Mouse (Mus musculus): ENCODE results near the gene Mrpl1. TPM values are rescaled to one million over a fixed set of nuclear protein-coding genes. Genes with fewer than 3 reads are reported as not detected.

The Mrpl1 gene
- polyA plus RNA-seq, 1 experiment, result 7.5 TPM

GRCm38 (mm10) chr5:96200269-96200668 is 9.0 kb upstream of the Mrpl1 start:
- Histone ChIP-seq H3K4me2 (ENCODE audit: low read depth) (no peak overlapping the region), H3K36me3 (ENCODE audit: control insufficient read depth, insufficient read depth) (no peaks in the 10 kb centered on the region), H3ac (ENCODE audit: control insufficient read depth, insufficient read length) (no peak overlapping the region), H3K79me2 (ENCODE audit: control insufficient read depth, insufficient read depth) (no peaks in the 10 kb centered on the region), H3K4me3 (no peak overlapping the region), H3K27me3 (ENCODE audit: control insufficient read depth, insufficient read depth, insufficient read length) (no peaks in the 10 kb centered on the region)
- TF ChIP-seq USF1 (IDR thresholded peaks at IDR 0.05; ENCODE audit: low read depth) (no peak), MYOD1 (IDR thresholded peaks at IDR 0.05; ENCODE audit: control insufficient read depth in 1 of 3, insufficient read length in 2 of 3, low read depth in 2 of 3) (no peak), TCF12 (IDR thresholded peaks at IDR 0.05; ENCODE audit: insufficient read depth, poor library complexity, severe bottlenecking) (no peak), CEBPB (IDR thresholded peaks at IDR 0.05; ENCODE audit: insufficient read depth, poor library complexity, severe bottlenecking) (no peak), MAX (IDR thresholded peaks at IDR 0.05; ENCODE audit: low read depth) (no peak), POLR2AphosphoS2 (IDR thresholded peaks at IDR 0.05; ENCODE audit: insufficient read length, low read depth) (no peak), POLR2A (IDR thresholded peaks at IDR 0.05; ENCODE audit: insufficient read length, low read depth) (no peak), TCF3 (IDR thresholded peaks at IDR 0.05; ENCODE audit: insufficient read length, low read depth) (no peak), E2F4 (IDR thresholded peaks at IDR 0.05; ENCODE audit: insufficient read depth) (no peak), MYOG (IDR thresholded peaks at IDR 0.05; ENCODE audit: control insufficient read depth in 1 of 3, insufficient read depth in 1 of 3, insufficient read length in 2 of 3, low read depth in 2 of 3) (no peak), REST (IDR thresholded peaks at IDR 0.05; ENCODE audit: insufficient read depth, insufficient read length) (no peak), SRF (IDR thresholded peaks at IDR 0.05; ENCODE audit: control insufficient read depth, insufficient read length, low read depth) (no peak)

- H3K4me2 ChIP-seq (ENCODE audit: low read depth), result no peak overlapping the region
- TF ChIP-seq REST (IDR thresholded peaks at IDR 0.05; ENCODE audit: insufficient read depth, insufficient read length), result no peak
- TF ChIP-seq POLR2A (IDR thresholded peaks at IDR 0.05; ENCODE audit: insufficient read length, low read depth), result no peak
- no peak for TF ChIP-seq MYOD1 (IDR thresholded peaks at IDR 0.05; ENCODE audit: control insufficient read depth in 1 of 3, insufficient read length in 2 of 3, low read depth in 2 of 3)
- no peak for TF ChIP-seq POLR2AphosphoS2 (IDR thresholded peaks at IDR 0.05; ENCODE audit: insufficient read length, low read depth)
- no peak for TF ChIP-seq USF1 (IDR thresholded peaks at IDR 0.05; ENCODE audit: low read depth)
- TF ChIP-seq SRF (IDR thresholded peaks at IDR 0.05; ENCODE audit: control insufficient read depth, insufficient read length, low read depth), result no peak
- no peak for TF ChIP-seq E2F4 (IDR thresholded peaks at IDR 0.05; ENCODE audit: insufficient read depth)
- TF ChIP-seq MAX (IDR thresholded peaks at IDR 0.05; ENCODE audit: low read depth), result no peak
- no peak for TF ChIP-seq MYOG (IDR thresholded peaks at IDR 0.05; ENCODE audit: control insufficient read depth in 1 of 3, insufficient read depth in 1 of 3, insufficient read length in 2 of 3, low read depth in 2 of 3)
- TF ChIP-seq CEBPB (IDR thresholded peaks at IDR 0.05; ENCODE audit: insufficient read depth, poor library complexity, severe bottlenecking), result no peak
- no peak overlapping the region for H3ac ChIP-seq (ENCODE audit: control insufficient read depth, insufficient read length)
- H3K27me3 ChIP-seq (ENCODE audit: control insufficient read depth, insufficient read depth, insufficient read length), result no peaks in the 10 kb centered on the region
- H3K79me2 ChIP-seq (ENCODE audit: control insufficient read depth, insufficient read depth), result no peaks in the 10 kb centered on the region
- no peaks in the 10 kb centered on the region for H3K36me3 ChIP-seq (ENCODE audit: control insufficient read depth, insufficient read depth)
- H3K4me3 ChIP-seq, result no peak overlapping the region
These were observed 7.7 kb upstream of the Mrpl1 start for GRCm38 (mm10) chr5:96201462-96202154.

GRCm38 (mm10) chr5:96206897-96207296 is 2.4 kb upstream of the Mrpl1 start:
- H3K27me3 ChIP-seq (ENCODE audit: control insufficient read depth, insufficient read depth, insufficient read length), result no peaks in the 10 kb centered on the region
- peak overlapping the region; percentile 41 for H3K4me2 ChIP-seq (ENCODE audit: low read depth)
- H3K36me3 ChIP-seq (ENCODE audit: control insufficient read depth, insufficient read depth), result no peaks in the 10 kb centered on the region

GRCm38 (mm10) chr5:96207531-96207930 is 1.8 kb upstream of the Mrpl1 start:
- Histone ChIP-seq H3K4me3 (no peak overlapping the region), H3K27me3 (ENCODE audit: control insufficient read depth, insufficient read depth, insufficient read length) (no peaks in the 10 kb centered on the region), H3K4me2 (ENCODE audit: low read depth) (peak overlapping the region; percentile 41), H3K79me2 (ENCODE audit: control insufficient read depth, insufficient read depth) (peaks cover 24% of the 10 kb centered on the region), H3ac (ENCODE audit: control insufficient read depth, insufficient read length) (no peak overlapping the region), H3K36me3 (ENCODE audit: control insufficient read depth, insufficient read depth) (no peaks in the 10 kb centered on the region)
- TF ChIP-seq TCF3 (IDR thresholded peaks at IDR 0.05; ENCODE audit: insufficient read length, low read depth), result no peak
- no peak for TF ChIP-seq MYOG (IDR thresholded peaks at IDR 0.05; ENCODE audit: control insufficient read depth in 1 of 3, insufficient read depth in 1 of 3, insufficient read length in 2 of 3, low read depth in 2 of 3)
- TF ChIP-seq POLR2A (IDR thresholded peaks at IDR 0.05; ENCODE audit: insufficient read length, low read depth), result no peak
- no peak for TF ChIP-seq POLR2AphosphoS2 (IDR thresholded peaks at IDR 0.05; ENCODE audit: insufficient read length, low read depth)
- no peak for TF ChIP-seq MYOD1 (IDR thresholded peaks at IDR 0.05; ENCODE audit: control insufficient read depth in 1 of 3, insufficient read length in 2 of 3, low read depth in 2 of 3)
- no peak for TF ChIP-seq SRF (IDR thresholded peaks at IDR 0.05; ENCODE audit: control insufficient read depth, insufficient read length, low read depth)
- TF ChIP-seq USF1 (IDR thresholded peaks at IDR 0.05; ENCODE audit: low read depth), result no peak
- no peak for TF ChIP-seq MAX (IDR thresholded peaks at IDR 0.05; ENCODE audit: low read depth)
- TF ChIP-seq TCF12 (IDR thresholded peaks at IDR 0.05; ENCODE audit: insufficient read depth, poor library complexity, severe bottlenecking), result no peak
- TF ChIP-seq E2F4 (IDR thresholded peaks at IDR 0.05; ENCODE audit: insufficient read depth), result no peak
- no peak for TF ChIP-seq REST (IDR thresholded peaks at IDR 0.05; ENCODE audit: insufficient read depth, insufficient read length)
- TF ChIP-seq CEBPB (IDR thresholded peaks at IDR 0.05; ENCODE audit: insufficient read depth, poor library complexity, severe bottlenecking), result no peak

More at GRCm38 (mm10) chr5:96206897-96207296, 2.4 kb upstream of the Mrpl1 start:
- TF ChIP-seq TCF12 (IDR thresholded peaks at IDR 0.05; ENCODE audit: insufficient read depth, poor library complexity, severe bottlenecking) (no peak), TCF3 (IDR thresholded peaks at IDR 0.05; ENCODE audit: insufficient read length, low read depth) (no peak), CEBPB (IDR thresholded peaks at IDR 0.05; ENCODE audit: insufficient read depth, poor library complexity, severe bottlenecking) (no peak), MYOD1 (IDR thresholded peaks at IDR 0.05; ENCODE audit: control insufficient read depth in 1 of 3, insufficient read length in 2 of 3, low read depth in 2 of 3) (no peak), SRF (IDR thresholded peaks at IDR 0.05; ENCODE audit: control insufficient read depth, insufficient read length, low read depth) (no peak)
- H3K4me3 ChIP-seq, result no peak overlapping the region
- H3ac ChIP-seq (ENCODE audit: control insufficient read depth, insufficient read length), result no peak overlapping the region
- peaks cover 18% of the 10 kb centered on the region for H3K79me2 ChIP-seq (ENCODE audit: control insufficient read depth, insufficient read depth)

All from myocyte (in vitro differentiated cells).